Mouse (Mus musculus) urinary bladder, adult 18-20 months (tissue): Measurements from ENCODE around the gene Strap.

ENCODE experiments used
- DNase-seq, 2 experiments: peaks; one replicate each; pipeline ENCODE4 v3.0.0; 2022; ENCODE audit warnings: low spot score in 2 of 2, mixed read lengths in 2 of 2

The Strap gene

DNA sequence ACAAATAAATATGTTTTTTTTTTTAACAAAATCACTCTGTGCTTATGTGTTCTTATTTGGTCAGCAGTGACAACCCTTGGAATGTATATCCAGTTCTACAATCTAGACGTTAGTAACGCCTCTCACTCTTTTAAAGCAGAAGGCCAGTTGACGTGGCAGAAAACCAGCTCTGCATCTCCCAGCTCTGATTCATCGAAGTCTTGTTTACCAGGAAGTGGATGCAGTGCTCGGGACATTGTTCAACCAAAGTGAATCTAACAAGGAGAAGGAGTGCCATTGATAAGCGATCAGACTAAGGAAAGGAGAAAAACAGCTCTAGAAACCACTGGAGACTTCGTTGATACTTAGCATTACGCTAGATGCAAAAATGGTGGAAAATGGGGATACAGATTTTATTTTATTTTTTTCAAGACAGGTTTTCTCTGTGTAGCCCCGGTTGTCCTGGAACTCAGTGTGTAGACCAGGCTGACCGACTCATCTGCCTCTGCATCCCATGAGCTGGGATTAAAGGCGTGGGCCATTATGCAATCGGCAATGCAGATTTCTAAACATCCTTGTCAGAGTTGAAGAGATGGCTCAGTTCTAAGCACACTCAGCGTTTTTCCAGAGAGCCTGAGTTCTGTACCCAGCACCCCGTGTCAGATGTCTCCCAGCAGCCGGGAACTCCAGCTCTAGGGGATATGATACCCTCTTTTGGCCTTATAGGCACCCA lies 12.5 kb upstream of the Strap start:
- peak; percentile 9 to 58 for DNase-seq

DNA sequence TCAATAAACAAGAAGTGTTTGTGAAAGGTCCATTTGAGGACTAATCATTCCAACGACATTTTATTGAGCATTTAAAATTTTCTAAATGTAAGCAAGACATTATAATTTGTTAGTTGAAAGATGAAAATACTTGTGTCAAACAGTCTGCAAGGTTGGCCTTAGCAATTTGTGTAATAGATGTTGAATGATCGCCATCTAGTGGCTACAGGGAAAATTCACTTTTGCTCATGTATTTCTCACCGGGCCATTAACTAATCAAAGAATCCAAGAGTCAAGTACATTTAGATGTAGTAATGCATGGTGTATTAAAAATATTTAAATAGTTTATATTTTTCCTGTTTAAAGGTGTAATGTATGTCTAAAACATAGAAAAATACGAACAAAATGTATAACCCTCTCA lies 11.0 kb upstream of the Strap start:
- DNase-seq = no peak

DNA sequence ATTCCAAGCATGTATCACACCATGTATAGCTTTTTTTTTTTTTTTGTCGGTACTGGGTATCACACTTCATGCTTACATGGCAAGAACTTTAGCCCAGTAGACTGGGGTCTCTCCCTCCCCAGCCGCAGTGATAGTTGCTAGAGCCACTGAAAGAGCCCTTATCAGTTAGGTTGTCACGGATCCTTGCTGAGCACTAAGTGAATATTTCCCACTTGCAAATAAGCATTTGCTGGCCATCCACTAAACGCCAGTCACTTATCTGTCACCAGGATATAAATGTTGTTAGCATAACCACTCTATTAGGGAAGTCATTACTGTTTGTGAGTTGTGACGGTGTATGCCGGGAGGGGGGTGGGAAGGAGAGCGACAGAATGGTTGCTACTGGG lies 425 bp upstream of the Strap start:
- DNase-seq = peak in 1 of 2 experiments; percentile 21

DNA sequence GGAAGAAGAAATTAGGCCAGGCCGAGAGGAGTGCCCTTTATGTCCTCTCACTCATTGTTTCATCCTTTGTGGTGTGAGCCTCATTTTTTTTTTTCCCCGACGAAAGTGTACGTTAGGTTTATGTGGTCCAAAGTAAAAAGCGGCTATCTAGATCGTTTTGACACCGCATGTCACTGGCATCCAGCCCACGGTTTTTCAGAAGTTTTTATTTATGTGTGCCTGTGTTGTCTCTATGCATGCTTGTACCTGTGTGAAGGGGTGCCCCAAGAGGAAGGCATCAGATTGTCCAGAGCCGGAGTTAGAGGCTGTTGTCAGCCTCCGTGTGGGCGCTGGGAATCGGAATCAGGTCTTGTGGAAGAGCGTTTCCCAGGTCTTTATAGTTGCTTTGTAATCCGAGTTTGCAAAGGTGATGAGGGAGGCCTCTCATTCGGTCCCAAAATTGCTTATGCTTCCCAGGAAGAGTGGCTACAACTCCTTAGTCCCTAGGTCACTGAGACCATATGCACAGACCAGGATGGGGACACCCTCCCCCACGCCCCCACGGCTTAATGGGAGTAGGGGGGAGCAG lies 877 bp downstream of the Strap start:
- DNase-seq = no peak

DNA sequence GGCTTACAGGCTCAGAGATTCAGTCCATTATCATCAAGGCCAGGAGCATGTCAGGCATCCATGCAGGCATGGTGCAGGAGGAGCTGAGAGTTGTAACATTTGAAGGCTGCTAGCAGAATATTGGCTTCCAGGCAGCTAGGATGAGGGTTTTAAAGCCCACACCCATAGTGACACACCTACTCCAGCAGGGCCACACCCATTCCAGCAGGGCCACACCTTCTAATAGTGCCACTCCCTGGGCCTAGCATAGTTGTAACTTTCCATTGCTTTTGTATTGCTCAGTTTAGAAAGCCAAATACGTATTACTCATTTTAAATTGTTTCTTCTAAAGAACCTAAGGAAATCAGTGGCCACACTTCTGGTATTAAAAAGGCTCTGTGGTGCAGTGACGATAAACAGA lies 6.1 kb downstream of the Strap start:
- DNase-seq = no peak

DNA sequence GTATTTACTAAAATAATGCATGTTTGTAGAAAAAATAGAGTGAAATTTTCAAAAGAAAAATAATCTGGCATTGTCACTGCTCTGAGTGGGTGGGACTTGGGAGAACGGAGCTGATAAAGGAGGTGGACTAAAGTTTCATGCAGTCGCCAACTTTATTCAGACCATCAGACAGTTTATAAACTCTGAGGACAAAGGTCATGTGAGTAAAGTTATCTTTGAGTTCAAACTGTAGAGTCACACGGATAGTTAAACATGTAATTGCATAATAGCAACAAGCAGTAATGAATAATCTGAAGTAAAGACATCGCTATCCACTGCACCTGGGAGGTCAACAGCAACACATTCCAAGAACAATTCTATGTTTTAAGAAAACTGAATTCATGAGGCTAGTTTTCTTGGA lies 9.8 kb downstream of the Strap start:
- no peak for DNase-seq

DNA sequence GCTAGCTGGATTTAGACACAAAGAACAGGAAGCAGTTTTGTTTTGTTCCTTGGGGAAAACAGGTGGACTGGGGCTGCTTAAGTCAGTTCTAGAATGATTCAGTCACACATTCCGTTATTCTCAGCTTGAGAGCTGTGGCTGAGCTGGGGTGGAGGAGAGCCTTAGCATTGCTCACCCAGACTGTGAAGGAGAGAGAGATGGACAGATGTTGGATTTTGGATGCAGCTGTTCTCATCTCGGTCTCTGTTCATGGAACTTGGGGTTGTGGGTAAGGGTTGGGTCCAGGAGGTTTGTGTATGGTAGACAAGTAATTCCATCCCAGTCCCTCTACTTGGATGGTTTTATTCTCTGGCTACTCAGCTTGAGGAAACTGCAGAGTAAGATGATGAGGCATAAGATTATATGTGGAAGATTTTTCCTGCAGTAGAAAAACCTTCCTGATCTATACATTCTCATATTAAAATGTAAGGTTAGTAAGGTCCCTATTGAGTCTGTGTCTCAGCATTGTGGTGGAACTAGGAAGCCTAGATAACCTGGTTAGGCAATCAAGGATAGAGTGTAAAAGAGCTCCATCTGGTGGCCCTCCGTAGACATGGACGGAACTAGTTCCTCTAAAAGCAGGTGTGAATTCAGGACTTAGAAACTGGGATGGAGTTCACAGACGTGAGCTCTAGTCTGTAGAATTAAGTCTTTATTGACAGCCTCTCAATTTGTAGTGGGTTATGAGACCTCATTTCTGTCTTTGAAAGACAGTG lies 12.5 kb downstream of the Strap start:
- DNase-seq = no peak

DNA sequence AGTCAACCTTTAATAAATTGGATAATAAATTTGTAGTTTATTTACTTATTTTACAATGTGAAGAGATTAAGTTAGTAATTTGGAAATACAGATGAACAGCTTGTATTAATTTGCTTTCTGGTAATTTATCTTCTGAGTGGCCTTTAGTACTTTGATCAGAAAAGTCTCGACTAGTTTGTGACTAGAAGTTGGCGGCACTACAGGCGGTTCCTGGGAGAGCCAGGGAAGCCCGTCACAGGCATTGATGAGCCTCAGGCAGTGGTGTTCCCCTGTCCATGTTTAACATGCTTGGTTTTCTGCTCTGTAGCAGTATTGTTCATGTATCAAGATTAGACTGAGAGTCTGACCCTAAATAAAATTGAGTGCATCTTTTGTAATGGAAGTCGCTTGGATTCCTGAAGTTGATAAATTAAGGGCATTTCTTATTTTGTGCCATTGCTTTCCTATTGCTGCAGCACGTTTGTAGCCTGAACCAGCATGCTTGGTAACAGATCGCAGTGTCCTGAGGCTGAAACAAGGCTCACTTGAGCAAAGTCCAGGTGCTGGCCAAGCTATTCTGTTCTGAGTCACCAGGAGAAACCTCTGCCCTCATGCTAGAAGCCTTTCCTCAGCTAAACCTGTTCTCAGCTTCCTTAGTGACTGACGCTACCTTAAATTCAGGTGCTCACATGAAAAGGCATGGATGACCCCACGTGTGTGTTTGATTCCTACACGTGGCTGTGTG lies 16.8 kb downstream of the Strap start:
- no peak for DNase-seq

DNA sequence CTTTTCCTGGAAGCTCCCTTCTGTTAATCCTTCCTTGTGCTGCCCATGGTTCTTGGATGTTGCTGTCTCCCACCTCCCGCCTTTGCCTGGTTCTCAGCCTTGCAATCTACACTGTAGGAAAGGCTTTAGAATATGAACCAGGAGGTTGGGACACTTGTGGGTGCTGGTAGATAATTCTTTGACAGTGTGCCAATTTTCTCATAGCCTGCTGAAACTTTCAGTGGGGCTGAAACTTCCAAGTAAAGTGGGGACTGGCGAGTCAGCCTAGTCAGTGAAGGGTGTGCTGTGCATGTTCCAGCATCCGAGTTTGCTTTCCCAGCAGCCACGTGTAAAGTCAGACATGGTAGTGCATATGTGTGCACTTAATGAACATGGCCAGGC lies 17.4 kb downstream of the Strap start:
- no peak for DNase-seq

DNA sequence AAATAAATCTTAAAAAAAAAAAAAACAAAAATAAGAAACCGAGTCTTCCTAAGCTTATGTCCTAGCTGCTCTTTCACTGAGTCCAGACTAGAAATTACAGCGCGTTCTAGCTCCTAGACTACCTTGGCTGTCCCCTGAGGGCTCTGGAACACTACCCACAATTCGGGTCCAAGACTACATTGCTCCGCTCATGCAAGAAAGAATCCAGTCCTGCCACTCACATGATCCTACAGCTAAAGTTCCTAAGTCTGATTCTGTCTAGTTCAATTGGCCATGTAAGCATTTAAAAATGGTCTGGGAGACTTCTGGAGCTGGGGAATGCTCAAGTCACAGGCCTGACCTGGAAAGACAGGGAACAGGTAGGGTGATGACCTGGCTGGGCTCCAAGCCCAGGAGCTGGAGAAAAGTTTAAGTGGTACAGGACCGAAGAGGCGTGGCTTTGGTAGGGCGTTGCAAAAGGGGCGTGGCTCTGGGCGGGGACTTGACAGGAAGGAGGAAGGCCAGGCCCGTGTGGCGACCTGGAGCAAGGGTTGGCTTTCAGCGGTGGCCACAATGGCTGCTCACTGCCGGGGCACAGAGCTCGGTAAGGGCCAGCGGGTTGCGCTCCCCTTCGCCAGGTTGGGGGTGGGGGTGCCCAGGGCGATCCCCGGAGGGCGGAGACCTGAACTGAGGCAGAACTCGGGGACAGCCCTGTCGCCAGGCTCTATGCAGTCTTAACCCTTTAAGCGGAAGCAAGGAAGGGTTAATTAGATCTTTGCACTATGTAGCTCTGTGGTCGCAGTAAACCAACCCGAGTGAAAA lies 19.4 kb downstream of the Strap start, which contains the start of gene Dera:
Dera (plus strand) TSS at position 491 of the 801 bp plus-strand sequence.
- DNase-seq = peak; percentile 75 to 80

DNA sequence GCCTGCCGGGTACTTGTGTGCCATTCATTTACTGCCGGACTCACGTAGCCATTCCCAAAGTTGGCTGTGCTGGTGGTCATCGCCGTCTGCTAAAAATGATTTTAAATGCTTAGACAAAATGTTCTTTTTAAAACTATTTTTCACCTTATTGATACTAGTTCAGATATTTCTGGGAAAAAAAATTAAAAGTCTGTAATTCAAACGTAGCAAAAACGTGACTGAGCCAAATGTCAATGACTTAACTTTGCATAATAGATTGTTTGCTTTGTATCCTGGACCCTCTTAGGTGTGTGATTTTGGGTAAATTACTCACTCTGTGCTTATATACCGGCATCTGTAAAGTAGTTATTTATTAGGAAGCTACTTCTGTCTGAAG lies 20.0 kb downstream of the Strap start:
- DNase-seq = no peak

DNA sequence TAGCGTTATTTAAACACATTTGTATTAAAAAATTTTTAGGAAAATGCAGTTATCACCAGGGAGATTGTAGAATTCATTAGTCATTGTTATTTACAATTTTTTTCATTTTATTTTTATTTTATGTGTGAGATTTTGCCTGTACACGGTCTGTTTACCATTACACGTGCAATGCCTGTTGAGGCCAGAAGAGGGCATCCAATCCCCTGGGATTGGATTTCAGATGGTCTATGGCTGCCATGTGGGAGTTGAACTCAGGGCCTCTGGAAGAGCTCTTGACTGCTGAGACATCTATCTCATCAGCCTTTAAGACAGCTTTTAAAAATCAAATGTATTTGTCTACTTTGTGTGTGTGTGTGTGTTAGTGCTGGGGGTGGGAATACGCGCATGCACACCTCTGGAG lies 21.4 kb downstream of the Strap start:
- DNase-seq = no peak

DNA sequence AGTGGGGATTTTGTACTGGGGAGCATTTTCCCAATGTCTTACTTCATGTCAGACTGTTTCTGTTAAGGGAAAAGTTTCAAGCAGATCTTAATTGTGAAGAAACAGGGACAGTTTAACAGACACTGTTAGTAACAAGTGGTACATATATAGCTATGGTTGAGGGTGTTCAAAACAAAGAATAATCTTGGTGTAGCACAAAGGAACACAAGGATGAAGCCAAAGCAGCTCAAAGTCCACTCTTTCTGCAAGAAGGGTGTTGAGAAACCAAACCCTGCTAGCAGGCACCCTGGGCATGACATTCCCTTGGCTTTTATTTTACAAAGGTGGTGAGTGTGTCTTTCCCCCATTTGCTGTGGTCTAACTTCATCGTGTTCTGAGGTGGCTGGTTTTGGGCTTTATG lies 23.0 kb downstream of the Strap start:
- DNase-seq = no peak

DNA sequence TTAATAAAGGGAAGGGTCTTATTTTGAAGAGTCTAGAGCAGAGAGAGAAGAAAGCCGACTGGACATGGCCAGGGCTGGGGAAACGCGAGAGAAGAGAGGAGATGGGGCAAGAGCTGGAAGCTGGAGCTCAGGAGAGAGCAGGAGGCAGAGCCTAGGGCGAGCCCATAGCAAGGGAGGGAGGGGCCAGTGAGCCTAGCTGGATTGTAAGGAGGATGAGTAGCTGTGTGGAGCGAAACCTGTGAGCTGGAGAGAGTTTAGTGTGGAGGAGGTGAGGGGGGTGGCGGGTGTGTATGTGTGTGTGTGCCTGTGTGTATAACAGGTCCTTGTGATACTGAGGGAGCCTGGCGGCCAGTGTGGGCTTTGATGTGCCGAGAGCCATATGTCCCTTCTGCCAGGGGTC lies 24.8 kb downstream of the Strap start:
- no peak for DNase-seq

DNA sequence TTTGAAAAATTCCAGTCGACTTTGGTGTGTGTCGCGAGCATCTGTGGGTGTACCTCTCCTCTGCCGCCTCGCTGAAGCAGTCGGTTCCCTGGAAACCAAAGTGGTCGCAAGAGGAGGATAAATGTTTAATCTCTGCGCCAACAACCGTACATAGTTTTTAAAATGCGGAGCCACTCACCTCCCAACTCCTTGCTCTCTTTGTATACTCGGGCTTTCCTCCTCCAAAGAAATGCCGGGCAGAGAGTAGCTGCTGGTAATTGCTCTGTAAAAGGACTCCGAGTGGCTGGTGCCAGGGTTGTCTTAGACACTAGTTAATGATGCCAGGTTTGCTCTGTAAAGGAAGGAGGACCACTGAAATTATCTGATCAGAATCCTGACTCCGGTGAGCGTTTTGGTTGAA lies 26.1 kb downstream of the Strap start:
- DNase-seq = no peak

DNA sequence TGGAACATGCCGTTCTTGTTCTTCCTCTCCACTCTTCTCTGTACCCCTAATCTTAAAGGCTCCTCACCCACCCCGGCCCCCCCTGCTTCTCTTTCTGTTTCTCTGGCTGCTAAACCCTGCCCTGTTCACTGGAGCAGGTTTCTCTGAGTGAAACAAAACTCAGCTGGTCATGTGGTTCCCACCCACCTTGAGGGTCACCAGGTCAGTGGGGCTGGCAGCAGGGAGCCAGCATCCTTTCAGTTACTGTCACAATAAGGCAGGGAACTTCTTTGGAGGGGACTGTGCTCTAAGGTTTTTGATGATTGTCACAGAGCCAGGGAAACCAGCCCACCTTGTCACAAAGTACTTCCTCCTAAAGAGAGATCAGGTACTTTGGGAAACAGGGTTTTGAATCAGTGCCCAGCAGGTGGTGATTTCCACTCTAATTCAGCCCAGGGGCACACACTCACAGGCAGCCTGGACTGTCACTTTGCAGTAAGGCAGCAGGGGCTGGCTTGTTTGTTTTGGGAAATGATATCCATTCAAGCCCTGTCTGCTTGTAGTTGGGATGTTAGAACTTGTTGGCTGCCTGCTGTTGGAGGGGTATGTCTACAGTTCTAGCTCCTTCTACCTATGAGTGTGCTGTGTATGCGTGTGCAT lies 29.8 kb downstream of the Strap start:
- DNase-seq = no peak

DNA sequence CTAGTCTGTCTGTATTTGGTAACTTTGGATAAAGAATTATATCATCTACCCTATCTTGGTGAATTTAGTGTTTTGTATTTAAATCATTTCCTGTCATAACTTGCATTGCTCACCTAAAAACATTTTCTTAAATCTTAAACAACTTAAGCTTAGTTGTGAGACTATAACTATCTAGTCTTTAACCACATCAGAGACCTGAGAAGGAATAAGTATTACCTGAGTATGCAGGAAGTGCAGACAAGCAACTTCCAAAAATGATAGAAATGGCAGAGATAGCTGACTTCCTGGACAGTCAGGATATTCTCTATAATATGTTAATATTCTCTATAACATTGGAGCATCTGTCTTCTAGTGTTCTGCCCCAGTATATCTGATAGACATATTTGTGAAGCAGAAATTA lies 31.3 kb downstream of the Strap start:
- no peak for DNase-seq

DNA sequence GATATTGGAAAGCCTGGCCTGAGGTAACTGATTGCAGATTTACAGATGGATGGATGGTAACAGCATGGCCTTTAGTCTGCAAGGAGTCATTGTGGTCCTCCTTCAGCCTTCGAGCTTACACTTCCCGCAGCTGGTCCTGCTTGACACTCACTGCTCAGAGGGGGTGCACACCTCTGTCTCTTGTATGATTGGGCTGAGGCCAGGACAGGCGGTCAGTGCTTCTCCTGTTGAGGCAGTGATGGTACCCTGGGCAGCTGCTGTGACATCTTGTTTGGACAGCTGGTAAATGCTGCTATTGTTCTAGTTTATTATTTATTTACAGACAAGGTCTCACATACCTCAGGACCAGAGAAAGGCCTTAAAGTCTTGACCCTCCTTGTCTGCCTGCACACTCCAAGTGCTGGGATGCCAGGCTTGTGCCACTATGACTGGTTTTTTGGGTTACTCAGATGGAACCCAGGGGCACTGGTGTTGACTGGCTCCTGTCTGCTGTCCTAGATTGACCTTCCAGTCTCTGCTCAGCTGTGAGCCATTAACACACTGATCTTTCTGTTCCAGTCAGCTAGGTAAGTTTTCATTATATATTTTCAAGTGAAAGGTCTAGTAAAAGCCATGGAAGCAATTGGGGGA lies 36.9 kb downstream of the Strap start:
- DNase-seq = no peak

DNA sequence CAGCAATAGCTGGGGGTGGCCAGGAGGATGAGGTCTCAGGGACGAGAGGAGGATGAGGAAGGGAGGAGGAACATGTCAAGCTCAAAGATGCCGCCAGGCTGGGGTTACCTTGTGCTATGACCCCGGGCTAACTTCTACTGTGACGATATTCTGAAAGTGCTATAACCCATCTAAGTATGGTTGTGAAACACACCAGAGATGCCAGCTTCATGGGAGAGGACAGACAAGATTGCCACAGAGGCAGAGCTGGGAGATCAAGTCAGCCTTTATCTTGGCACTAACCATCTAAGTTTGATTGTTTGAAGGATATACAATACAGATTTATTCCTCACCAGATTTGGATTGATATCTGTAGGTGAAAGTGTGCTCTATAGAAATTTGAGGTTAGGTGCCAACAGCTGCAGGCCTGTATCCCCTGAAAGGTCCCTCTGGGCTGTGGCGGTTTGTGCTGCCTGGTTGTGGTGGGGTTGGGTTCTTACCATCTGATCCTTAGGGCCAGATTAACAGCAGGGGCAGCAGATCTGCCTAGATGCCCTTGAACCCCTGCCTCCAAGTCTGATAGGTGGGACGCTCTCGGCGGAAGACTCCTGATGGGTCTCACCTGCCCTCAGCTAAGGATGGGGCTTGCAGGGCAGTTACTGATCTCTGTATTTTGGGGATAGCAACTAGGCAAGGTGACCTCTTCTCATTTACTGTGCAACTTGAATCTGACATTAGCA lies 38.2 kb downstream of the Strap start:
- no peak for DNase-seq

DNA sequence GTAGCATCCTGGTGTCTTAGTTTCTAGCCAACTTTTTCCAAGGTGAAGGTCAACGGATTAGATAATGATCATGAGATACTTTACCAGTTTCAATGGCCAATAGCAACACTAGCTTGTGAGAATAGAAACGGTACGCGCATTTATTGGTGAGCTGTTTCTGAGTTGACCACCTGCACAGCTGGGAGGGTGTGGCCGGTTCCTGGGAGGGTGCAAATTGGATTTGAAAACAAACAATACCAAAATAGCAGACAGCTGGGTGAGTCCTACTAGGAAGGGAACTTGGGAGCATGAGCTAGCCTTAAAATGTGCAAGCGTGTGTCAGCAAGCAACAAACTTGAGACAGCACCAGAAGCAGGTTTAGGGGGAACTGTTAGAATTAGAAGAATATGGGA lies 38.8 kb downstream of the Strap start:
- no peak for DNase-seq
